Mouse (Mus musculus): ENCODE measurements around the gene Kazn. TPM values are rescaled to one million over a fixed set of nuclear protein-coding genes. Genes with fewer than 3 reads are reported as not detected.
A peak's percentile ranks its signal among the peaks of the same experiment; 100 is the strongest.

Gene Kazn
- polyA plus RNA-seq, 1 experiment: 80.2 TPM

GRCm38 (mm10) chr4:142055600-142055999 lies 183.6 kb downstream of the Kazn start:
- Histone ChIP-seq H3K27ac (ENCODE audit: insufficient read depth, low read length) (no peak overlapping the region), H3K9me3 (replicated peaks; ENCODE audit: control insufficient read depth, insufficient read depth, low read length, poor library complexity, severe bottlenecking) (no peaks in the 10 kb centered on the region), H3K36me3 (ENCODE audit: control insufficient read depth, insufficient read depth, low read length, poor library complexity, severe bottlenecking) (no peaks in the 10 kb centered on the region), H3K27me3 (ENCODE audit: control insufficient read depth, insufficient read depth, low read length, poor library complexity, severe bottlenecking) (no peaks in the 10 kb centered on the region), H3K4me3 (ENCODE audit: low read depth, low read length) (no peak overlapping the region), H3K9ac (ENCODE audit: low read depth, poor library complexity, severe bottlenecking) (no peak overlapping the region), H3K4me1 (ENCODE audit: control insufficient read depth, insufficient read depth, low read length) (peaks cover 19% of the 10 kb centered on the region)
- TF ChIP-seq EP300 (IDR thresholded peaks at IDR 0.05; ENCODE audit: insufficient read depth, low read depth, low read length): no peak
- no peak for TF ChIP-seq POLR2A (IDR thresholded peaks at IDR 0.05; ENCODE audit: insufficient read depth, low read length)
- TF ChIP-seq CTCF (IDR thresholded peaks at IDR 0.05; ENCODE audit: low read depth, low read length): no peak

- H3K27ac ChIP-seq (ENCODE audit: insufficient read depth, low read length): no peak overlapping the region
- H3K4me1 ChIP-seq (ENCODE audit: control insufficient read depth, insufficient read depth, low read length): peaks cover 11% of the 10 kb centered on the region
- H3K27me3 ChIP-seq (ENCODE audit: control insufficient read depth, insufficient read depth, low read length, poor library complexity, severe bottlenecking): no peaks in the 10 kb centered on the region
- no peaks in the 10 kb centered on the region for H3K9me3 ChIP-seq (replicated peaks; ENCODE audit: control insufficient read depth, insufficient read depth, low read length, poor library complexity, severe bottlenecking)
- H3K36me3 ChIP-seq (ENCODE audit: control insufficient read depth, insufficient read depth, low read length, poor library complexity, severe bottlenecking): no peaks in the 10 kb centered on the region
- TF ChIP-seq POLR2A (IDR thresholded peaks at IDR 0.05; ENCODE audit: insufficient read depth, low read length) (no peak), CTCF (IDR thresholded peaks at IDR 0.05; ENCODE audit: low read depth, low read length) (no peak), EP300 (IDR thresholded peaks at IDR 0.05; ENCODE audit: insufficient read depth, low read depth, low read length) (0 out of 2 replicates have a peak, but pooled peaks have one; percentile 15)
- H3K4me3 ChIP-seq (ENCODE audit: low read depth, low read length): no peak overlapping the region
- no peak overlapping the region for H3K9ac ChIP-seq (ENCODE audit: low read depth, poor library complexity, severe bottlenecking)
These were observed 184.6 kb downstream of the Kazn start for GRCm38 (mm10) chr4:142054580-142054979.

GRCm38 (mm10) chr4:142053661-142054448 lies 185.3 kb downstream of the Kazn start:
- Histone ChIP-seq H3K27ac (ENCODE audit: insufficient read depth, low read length) (peak overlapping the region; percentile 20; the same call in 1 of the 2 replicates), H3K4me3 (ENCODE audit: low read depth, low read length) (no peak overlapping the region), H3K9ac (ENCODE audit: low read depth, poor library complexity, severe bottlenecking) (no peak overlapping the region), H3K9me3 (replicated peaks; ENCODE audit: control insufficient read depth, insufficient read depth, low read length, poor library complexity, severe bottlenecking) (no peaks in the 10 kb centered on the region), H3K27me3 (ENCODE audit: control insufficient read depth, insufficient read depth, low read length, poor library complexity, severe bottlenecking) (no peaks in the 10 kb centered on the region), H3K36me3 (ENCODE audit: control insufficient read depth, insufficient read depth, low read length, poor library complexity, severe bottlenecking) (no peaks in the 10 kb centered on the region), H3K4me1 (ENCODE audit: control insufficient read depth, insufficient read depth, low read length) (peaks cover 14% of the 10 kb centered on the region)
- no peak for TF ChIP-seq CTCF (IDR thresholded peaks at IDR 0.05; ENCODE audit: low read depth, low read length)
- no peak for TF ChIP-seq EP300 (IDR thresholded peaks at IDR 0.05; ENCODE audit: insufficient read depth, low read depth, low read length)
- no peak for TF ChIP-seq POLR2A (IDR thresholded peaks at IDR 0.05; ENCODE audit: insufficient read depth, low read length)

GRCm38 (mm10) chr4:142053261-142053660 lies 185.9 kb downstream of the Kazn start:
- Histone ChIP-seq H3K4me1 (ENCODE audit: control insufficient read depth, insufficient read depth, low read length) (peaks cover 16% of the 10 kb centered on the region), H3K36me3 (ENCODE audit: control insufficient read depth, insufficient read depth, low read length, poor library complexity, severe bottlenecking) (no peaks in the 10 kb centered on the region), H3K4me3 (ENCODE audit: low read depth, low read length) (no peak overlapping the region), H3K27ac (ENCODE audit: insufficient read depth, low read length) (no peak overlapping the region), H3K9ac (ENCODE audit: low read depth, poor library complexity, severe bottlenecking) (no peak overlapping the region), H3K9me3 (replicated peaks; ENCODE audit: control insufficient read depth, insufficient read depth, low read length, poor library complexity, severe bottlenecking) (no peaks in the 10 kb centered on the region), H3K27me3 (ENCODE audit: control insufficient read depth, insufficient read depth, low read length, poor library complexity, severe bottlenecking) (no peaks in the 10 kb centered on the region)
- no peak for TF ChIP-seq POLR2A (IDR thresholded peaks at IDR 0.05; ENCODE audit: insufficient read depth, low read length)
- no peak for TF ChIP-seq EP300 (IDR thresholded peaks at IDR 0.05; ENCODE audit: insufficient read depth, low read depth, low read length)

- Histone ChIP-seq H3K4me3 (ENCODE audit: low read depth, low read length) (no peak overlapping the region), H3K27me3 (ENCODE audit: control insufficient read depth, insufficient read depth, low read length, poor library complexity, severe bottlenecking) (no peaks in the 10 kb centered on the region), H3K9ac (ENCODE audit: low read depth, poor library complexity, severe bottlenecking) (peak overlapping the region; percentile 13; the same call in 1 of the 2 replicates), H3K9me3 (replicated peaks; ENCODE audit: control insufficient read depth, insufficient read depth, low read length, poor library complexity, severe bottlenecking) (no peaks in the 10 kb centered on the region), H3K4me1 (ENCODE audit: control insufficient read depth, insufficient read depth, low read length) (peaks cover 16% of the 10 kb centered on the region), H3K27ac (ENCODE audit: insufficient read depth, low read length) (peak overlapping the region; percentile 16; the same call in 1 of the 2 replicates), H3K36me3 (ENCODE audit: control insufficient read depth, insufficient read depth, low read length, poor library complexity, severe bottlenecking) (no peaks in the 10 kb centered on the region)
- TF ChIP-seq POLR2A (IDR thresholded peaks at IDR 0.05; ENCODE audit: insufficient read depth, low read length): no peak
- TF ChIP-seq EP300 (IDR thresholded peaks at IDR 0.05; ENCODE audit: insufficient read depth, low read depth, low read length): no peak
- TF ChIP-seq CTCF (IDR thresholded peaks at IDR 0.05; ENCODE audit: low read depth, low read length): no peak
These were observed 186.6 kb downstream of the Kazn start for GRCm38 (mm10) chr4:142052391-142053132.

Other genes with a start within 250 kb of the Kazn start
- 1.5 and 2.1 TPM in 2 replicates for gene Fhad1, start 224.3 kb downstream of the Kazn start, polyA plus RNA-seq (2011; ENCODE audit: insufficient read depth, insufficient read length, low read depth, missing spikeins)
- gene Tmem51, start 155.1 kb downstream of the Kazn start, polyA plus RNA-seq (2011; ENCODE audit: insufficient read depth, insufficient read length, low read depth, missing spikeins): 16.8 and 18.9 TPM in 2 replicates

Data from ES-Bruce4 (cell line).